Mouse (Mus musculus) megakaryocyte-erythroid progenitor cell, adult 5-6 weeks (primary cell): ENCODE results near the gene Abraxas1. TPM values are rescaled to one million over a fixed set of nuclear protein-coding genes. Genes with fewer than 3 reads are reported as not detected.

Source experiments
- total RNA-seq, 2 experiments: library from RNA; stranded (forward) in 1 of 2; stranded (reverse) in 1 of 2; fragments of 200-1000, 215-1000 nt in 1 of 2; fragments of >200 nt in 1 of 2; fragmentation: Nextera tagmentation in 1 of 2; gene quantifications; 2 replicates each; pipeline ENCODE4 v1.2.3; 2014 to 2017

Abraxas1 gene
- total RNA-seq, 2 experiments from 2014 or later, result 45.0 to 81.4 TPM

Other genes with a start within 250 kb of the Abraxas1 start
- gene Plac8, start 248.7 kb downstream of the Abraxas1 start, total RNA-seq (2014; fragmentation: Nextera tagmentation), result 205 and 254 TPM in 2 replicates
- 198 and 535 TPM in 2 replicates for gene Plac8, start 248.7 kb downstream of the Abraxas1 start, total RNA-seq (2017)
- 50.6 and 67.3 TPM in 2 replicates for gene Coq2, start 145.8 kb downstream of the Abraxas1 start, total RNA-seq (2014; fragmentation: Nextera tagmentation)
- 40.1 and 56.6 TPM in 2 replicates for gene Coq2, start 145.8 kb downstream of the Abraxas1 start, total RNA-seq (2017)
- gene Hpse, start 101.2 kb downstream of the Abraxas1 start, total RNA-seq (2014; fragmentation: Nextera tagmentation), result not detected in 2 replicates
- gene Hpse, start 101.2 kb downstream of the Abraxas1 start, total RNA-seq (2017), result 0.47 TPM in 1 of 2 replicates, not detected in the other
- 48.5 and 68.4 TPM in 2 replicates for gene Helq, start 22.4 kb downstream of the Abraxas1 start, total RNA-seq (2014; fragmentation: Nextera tagmentation)
- 31.2 and 39.6 TPM in 2 replicates for gene Helq, start 22.4 kb downstream of the Abraxas1 start, total RNA-seq (2017)
- gene Mrps18c, start 22.3 kb downstream of the Abraxas1 start, total RNA-seq (2014; fragmentation: Nextera tagmentation), result 141 TPM in 2 replicates
- 145 and 253 TPM in 2 replicates for gene Mrps18c, start 22.3 kb downstream of the Abraxas1 start, total RNA-seq (2017)
- gene Gpat3, start 24.7 kb upstream of the Abraxas1 start, total RNA-seq (2014; fragmentation: Nextera tagmentation), result 0.45 and 2.6 TPM in 2 replicates
- gene Gpat3, start 24.7 kb upstream of the Abraxas1 start, total RNA-seq (2017), result 0.65 TPM in 1 of 2 replicates, not detected in the other